Mouse (Mus musculus) activated CD4-positive, CD25-positive, alpha-beta regulatory T cell, adult 4 months (primary cell): ENCODE measurements around the gene Ppt2. TPM values are rescaled to one million over a fixed set of nuclear protein-coding genes. Genes with fewer than 3 reads are reported as not detected.

Experiments
- ATAC-seq: one replicate; pipeline ENCODE4 v1.8.0; 2017
- polyA plus RNA-seq, 2 experiments: library from polyadenylated mRNA; unstranded; fragments of 100-300 nt; shearing (Covaris generic); gene quantifications; one replicate each; pipeline ENCODE4 v1.2.1; 2017

The Ppt2 gene
- polyA plus RNA-seq, 2 experiments from 2014 or later: 13.3 to 16.8 TPM

DNA sequence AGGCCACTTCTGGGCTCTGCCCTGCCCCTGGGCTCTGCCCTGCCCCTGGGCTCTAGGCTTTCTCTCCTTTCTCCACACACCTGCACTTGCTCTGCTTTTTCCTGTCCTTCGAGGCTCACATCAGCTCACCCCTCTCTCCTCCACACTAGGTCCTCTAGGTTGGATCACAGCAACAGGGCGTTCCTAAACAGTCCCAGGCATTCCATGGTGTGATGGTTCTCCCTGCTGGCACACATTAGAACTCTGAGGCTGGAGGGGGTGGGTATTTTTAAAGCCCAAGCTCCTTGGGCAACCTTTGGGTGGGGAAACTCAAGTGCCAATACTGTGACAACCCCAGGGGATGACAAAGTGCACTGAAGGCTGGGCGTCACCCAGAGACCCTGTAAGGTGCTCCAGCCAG, 9.1 kb upstream of the Ppt2 start:
- no peak for ATAC-seq

DNA sequence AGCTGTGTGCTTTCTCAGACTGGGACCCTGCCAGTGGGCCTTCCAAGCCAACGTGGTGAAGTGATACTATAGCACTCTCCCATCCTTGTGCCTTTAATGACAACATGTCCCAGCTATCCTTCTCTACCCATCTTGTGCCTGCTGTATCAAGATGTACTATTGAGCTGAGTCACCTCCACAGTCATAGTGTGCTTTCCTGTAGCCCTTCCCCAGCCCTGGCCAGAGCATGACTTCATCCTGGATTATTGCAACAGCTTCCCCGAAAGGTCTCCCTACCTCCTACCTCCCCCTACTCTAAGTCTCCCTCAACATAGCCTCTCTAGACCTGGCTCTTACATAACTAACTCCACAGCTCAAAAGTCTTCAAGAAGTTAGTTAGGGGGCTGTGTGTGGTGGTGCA, 7.4 kb upstream of the Ppt2 start:
- no peak for ATAC-seq

DNA sequence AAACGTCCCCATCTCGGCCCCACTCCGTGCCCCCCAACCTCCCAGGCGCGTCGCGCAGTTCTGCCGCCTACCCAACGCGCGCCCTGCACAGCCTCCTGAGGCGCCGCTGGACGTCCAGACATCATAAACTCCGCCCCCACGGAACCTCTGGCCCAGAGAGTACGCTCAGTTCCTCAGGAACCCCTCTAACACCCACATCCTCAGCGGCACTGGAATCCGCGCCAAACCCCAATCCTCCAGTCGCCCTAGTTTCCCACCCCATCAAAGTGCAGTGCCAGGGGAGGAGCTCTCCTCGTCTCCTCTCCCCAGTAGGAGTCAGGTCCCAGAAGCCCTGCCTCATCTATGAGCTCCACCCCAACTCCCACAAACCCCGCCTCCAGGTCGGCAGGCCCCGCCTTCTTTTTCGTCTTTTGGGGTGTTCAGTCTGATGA, 4.0 kb upstream of the Ppt2 start:
- peak; percentile 44 for ATAC-seq

DNA sequence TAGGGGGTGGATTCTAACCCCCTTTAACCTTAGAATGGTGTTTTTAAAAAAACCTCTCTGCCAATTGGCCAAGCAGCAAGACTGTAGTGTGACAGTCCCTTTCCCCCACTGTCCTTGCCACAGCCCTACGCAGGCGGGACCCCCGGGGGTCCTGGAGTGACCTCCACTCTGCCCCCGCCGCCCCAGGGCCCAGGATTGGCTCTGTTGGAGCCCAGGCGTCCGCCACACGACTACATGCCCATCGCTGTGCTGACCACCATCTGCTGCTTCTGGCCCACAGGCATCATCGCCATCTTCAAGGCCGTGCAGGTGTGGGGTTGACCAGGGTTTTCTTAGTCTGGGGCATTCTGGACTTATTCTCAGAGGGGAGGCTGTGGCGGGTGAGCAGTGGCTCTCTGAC, 3.3 kb upstream of the Ppt2 start:
- no peak for ATAC-seq

DNA sequence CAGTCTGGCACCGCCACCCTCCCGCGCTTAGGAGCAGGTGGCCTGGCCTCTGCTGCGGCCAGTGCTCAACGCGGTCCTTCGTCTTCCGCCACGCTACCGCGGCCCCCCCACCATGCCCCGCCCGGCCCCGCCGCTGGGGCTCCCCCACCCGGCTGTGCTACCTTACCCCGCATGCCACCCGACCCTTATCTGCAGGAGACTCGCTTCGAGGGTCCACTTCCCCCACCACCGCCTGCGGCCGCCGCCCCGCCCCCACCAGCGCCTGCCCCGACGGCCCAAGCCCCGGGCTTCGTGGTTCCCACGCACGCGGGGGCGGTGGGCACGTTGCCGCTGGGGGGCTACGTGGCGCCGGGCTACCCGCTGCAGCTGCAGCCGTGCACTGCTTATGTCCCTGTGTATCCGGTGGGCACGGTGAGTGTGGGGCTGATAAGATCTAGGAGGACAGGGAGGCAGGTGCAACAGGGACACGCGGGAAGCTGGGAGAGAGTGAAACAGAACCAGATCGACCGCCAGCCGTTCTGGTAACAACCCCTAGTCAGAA, 2.5 kb upstream of the Ppt2 start:
- no peak for ATAC-seq

DNA sequence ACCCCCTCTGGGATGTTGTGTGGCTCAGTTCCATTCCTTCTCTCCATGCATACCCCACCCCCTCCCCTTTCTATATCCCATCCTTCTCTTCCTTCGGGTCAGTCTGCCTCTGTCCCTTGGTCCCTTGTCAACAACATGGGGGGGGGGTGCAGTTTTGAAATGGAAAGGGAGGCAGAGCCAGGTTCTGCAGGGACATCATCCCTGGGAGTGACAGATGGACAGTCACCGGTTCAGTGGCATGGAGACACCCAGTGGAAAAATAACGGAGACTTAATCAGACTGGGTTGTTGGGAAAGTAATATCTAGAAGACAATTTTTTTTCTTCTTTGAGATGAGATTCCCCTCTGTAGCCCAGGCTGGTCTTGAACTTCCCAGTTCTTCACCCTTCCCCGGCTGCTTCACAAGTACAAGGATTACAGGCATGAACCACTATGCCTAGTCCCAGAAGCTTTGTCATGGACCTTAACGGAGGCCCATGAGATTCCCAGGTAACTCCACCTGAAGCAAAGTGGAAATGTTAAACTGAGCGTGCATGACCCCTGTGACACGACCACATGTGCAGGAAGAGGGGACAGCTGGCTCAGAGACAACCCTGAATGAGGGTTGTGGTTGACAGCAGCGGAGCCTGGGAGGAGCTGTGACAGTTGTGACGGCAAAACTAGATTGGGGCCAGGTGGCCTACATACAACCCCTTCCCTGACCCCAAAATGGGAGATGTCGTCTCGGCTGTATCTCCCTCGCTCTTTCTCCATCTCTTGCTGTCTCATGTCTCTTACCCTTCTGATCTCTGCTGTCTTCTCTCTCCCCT, 1.7 kb upstream of the Ppt2 start:
- peak; percentile 45 for ATAC-seq

DNA sequence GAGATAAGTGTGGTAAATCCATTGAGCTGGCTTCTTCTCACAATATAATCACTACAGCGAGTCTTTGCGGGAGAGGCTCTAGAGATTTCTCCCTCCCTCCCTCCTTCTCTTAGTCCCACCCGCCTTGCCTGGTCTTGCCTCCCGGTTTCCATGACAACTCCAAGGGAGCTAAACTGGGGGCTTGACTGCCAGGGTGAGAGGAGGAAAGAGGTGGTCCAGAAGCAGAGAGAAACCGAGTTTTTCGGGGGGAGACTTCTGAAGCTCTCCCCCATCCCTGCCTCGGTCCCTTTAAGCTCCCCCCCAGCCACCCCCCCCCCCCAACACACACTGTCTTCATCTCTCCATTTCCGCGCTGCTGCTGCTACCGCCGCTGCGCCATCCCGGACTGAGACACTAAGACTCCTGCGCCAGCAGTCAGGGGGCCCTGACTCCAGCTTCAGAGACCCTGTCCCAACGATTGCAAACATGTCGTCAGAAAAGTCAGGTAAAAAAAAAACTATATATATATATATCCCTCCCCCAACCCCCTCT, 976 bp upstream of the Ppt2 start, which contains the start of gene Prrt1:
Gene Prrt1 (plus strand): TSS at position 313 of the 531 bp plus-strand sequence.
- no peak for ATAC-seq

DNA sequence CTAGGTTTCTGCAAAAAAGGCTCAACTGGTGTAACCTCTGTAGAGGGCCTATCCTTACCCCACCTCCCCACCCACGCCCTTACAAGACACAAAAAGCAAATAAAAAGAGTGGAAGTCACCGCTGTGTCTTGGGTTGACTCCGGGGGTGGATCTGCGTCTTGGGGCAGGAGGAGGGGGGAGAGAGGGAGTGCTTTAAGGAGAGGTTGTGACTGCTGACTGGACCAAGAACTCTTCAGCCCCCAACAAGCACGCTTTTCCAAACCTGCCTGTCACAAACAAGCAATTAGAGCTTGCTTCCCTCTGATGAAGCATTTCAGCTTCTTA, 296 bp upstream of the Ppt2 start:
- no peak for ATAC-seq

DNA sequence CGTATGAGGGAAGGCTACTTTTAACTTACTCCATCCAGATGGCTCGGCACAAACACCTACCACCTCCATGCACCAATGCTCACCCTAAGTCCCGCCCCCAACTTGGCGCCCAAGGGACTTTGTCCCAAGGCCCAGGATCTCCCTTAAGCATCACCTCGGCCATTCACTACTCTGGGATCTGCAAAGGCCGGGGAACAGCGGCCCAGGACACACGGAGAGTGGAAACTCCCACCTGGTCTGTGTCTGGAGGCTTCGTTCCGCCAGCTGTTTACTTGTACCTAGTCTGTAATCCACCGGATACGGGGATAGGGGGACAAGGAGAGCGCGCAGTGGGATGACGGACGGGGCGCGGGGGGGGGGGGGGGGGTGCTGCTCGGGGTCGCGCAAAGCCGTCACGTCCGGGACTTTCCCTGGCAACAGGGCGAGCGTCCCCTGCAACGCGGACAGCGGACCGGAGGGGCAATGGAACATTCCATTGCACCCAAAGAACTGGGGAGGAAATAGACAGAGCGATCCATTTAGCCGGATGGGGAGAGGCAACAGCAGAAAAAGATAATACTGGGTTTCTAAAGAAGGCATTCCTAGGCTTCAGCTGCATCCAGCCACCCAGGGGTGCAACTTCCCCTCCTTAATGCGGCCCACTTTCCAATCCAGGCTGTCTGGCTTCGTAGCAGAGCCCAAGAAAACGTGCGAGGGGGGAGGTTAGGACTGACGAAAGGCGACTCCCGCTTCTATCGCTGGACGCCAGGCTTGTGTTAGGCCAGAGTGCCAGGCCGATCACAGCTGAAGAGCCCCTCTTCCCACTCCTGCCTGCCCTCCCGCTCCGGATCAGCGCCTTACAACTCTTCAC, 992 bp downstream of the Ppt2 start:
- ATAC-seq: peak; percentile 66

DNA sequence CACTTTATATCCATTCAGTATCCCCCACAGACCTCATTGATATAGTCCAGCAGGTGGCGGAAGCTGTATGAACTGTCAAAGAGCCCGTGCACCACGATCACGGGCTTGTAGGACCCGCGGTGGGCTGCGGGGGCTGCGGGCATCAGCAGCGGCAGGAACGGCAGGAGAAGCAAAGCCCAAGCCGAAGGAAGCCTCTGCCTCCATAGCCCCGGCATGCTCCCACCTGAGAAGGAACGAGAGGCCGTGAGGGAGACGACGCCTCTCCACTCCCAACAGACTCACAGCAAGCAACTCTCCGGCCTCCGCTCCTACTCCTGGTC, 1.6 kb downstream of the Ppt2 start:
- ATAC-seq: no peak

DNA sequence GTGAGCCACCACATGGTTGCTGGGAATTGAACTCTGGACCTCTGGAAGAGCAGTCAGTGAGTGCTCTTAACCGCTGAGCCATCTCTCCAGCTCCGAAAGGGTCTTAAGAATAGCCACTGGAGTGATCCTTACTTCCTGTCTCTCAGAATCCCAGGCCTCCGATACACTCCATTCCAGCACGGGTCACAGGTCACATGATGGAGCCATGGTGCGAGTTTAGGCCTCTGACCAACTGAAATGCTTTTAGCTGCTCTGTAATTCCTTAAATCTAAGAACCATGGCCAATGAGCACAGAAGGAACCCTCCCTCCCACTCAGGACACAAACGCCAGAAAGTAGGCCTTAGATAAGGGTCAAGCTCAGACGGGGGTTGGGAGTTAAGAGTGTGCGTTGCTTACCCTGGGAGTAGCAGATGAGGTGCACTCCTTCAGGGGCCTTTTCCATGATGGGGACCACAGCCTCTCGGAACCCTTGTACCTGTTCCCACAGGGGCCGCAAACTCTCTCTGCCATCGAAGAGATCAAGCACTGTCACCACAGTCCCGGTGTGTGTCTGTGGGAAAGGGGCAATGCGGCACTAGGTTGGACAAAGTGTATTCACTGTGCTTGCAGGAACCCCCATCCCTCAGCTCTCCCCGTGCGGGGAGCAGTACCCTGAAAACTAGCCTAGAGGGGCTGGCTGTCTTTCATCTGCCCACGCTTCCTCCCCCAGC, 2.1 kb downstream of the Ppt2 start:
- no peak for ATAC-seq

DNA sequence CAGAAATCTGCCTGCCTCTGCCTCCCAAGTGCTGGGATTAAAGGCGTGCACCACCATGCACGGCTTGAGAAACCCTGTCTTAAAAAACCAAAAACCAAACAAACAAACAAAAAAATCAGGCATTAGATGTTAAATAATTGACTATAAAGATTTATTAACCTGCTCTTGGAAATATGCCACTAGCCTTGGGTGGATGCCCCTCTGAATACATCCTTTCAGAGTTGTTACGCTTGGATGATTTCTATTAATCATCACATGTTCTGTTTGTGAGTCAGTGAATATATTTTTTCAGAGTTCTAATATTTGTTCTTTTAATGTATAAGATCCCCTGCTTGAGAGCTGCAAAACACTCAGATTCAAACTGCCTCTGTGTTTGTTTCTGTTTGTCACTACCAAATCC, 3.3 kb downstream of the Ppt2 start:
- no peak for ATAC-seq

DNA sequence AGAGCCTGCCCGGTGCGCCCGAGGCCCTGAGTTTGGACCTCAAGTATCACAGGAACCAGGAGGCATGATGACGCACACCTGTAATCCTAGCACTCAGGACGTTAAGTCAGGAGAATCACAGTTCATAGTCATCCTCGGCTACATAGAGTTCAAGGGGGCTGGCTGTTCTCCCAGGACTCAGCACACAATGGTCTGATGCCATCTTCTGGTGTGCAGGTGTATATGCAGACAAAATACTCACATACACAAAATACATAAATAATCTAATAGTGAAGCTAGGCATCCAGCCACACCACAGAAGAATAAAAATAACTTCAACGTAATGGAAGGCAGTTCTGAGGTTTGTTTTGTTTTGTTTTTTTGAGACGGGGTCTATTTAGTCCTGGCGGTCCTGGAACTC, 5.1 kb downstream of the Ppt2 start:
- ATAC-seq: no peak

DNA sequence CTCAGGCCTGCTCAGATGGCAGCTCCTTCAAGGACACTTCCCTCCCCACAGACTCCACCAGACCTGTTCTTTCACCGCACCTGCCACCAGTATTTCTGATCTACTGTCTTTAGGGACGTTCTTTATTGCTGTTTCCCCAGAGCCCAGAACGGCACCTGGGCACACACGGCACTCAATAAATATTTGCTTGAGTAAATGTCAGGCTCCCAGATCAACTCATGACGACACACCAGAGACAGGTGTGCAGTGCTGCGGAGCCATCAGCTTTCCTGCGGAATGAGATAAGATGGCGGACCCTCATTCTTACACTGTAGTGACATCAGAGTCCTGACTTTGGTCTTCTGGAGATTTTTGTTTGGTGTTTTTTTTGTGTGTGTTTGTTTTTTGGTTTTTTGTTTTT, 7.3 kb downstream of the Ppt2 start:
- no peak for ATAC-seq

DNA sequence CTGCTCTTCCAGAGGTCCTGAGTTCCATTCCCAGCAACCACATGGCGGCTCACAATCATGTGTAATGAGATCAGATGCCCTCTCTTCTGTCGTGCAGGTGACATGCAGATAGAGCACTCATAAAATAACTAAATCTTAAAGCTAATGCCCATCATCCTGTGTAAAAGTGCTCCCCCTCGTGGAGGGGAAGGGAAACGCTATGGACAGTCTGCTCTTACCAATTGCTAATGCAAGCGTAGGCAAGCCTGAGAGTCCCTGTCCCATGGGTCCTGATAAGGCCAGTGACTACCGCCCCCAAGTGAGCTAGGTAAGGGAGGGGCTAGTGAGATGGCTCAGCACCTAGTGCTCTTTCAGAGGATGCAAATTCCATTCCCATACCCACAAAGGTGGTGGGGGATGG, 9.3 kb downstream of the Ppt2 start:
- ATAC-seq: no peak

DNA sequence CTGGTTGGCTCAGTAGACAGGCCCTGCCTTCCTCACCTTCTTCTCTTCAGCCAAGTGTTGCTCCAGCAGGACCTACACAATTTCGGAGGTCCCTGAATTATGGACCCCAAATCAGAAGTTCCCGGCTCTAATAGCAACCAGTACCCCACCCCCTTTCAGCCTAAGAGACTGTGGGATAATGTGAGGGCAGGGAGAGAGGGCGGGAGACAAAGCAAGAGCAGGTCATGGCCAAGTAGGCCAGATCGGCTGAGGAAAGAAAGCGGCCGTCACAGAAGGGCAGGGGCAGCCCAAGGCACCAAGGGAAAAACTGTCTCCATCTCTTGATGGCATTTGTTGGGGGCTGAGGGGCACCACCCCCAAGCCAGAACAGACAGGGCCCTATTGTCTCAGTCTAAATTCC, 12.4 kb downstream of the Ppt2 start, which contains the start of gene Egfl8:
Gene Egfl8 (minus strand): TSS at position 101 of the 400 bp plus-strand sequence.
- no peak for ATAC-seq

DNA sequence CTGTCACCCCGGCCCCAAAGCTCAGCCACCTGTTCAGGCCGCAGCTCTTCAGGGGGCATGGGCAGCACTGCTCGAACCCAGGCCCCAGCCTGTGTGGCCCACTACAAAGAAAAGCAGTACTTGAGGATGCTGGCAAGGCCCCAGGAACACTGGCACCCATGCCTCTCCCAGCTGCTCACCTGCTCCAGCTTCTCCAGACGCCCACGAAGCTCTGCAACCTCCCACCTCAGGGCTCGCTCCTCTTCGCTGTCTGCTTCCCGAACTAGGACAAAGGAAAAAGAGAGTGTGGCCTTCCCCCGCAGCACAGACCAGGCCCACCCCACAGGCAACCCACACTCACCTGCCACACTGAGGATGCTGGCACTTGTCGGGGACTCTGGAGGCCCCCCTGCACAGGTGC, 14.5 kb downstream of the Ppt2 start:
- ATAC-seq: no peak

DNA sequence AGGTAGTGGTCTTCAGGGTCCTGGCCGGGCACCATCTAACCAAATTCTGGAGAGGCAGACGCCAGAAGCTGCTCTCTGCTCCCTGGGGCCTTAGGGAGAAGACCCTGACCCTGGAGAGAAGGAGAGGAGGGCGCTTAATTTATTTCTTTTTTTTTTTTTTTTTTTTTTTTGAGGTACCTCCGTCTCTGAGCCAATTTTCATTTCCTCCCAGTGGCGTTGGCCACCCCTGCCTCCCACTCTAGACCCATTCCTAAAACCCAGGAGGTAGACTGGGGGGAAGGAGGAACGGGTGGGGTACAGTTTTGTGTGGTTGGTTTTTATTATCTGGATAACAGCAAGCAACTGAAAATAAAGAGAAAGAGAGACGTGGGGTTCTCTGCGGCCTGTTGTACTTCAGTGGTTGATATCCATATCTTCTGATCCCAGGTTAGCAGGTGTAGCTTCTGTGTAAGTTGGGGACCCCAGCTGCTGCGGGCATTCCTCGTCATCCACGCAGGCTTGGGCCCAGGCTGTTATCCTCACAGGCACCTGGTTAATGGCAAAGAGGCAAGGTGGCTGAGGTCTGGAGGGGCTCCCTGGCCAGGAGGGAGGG, 15.2 kb downstream of the Ppt2 start:
- ATAC-seq: no peak

DNA sequence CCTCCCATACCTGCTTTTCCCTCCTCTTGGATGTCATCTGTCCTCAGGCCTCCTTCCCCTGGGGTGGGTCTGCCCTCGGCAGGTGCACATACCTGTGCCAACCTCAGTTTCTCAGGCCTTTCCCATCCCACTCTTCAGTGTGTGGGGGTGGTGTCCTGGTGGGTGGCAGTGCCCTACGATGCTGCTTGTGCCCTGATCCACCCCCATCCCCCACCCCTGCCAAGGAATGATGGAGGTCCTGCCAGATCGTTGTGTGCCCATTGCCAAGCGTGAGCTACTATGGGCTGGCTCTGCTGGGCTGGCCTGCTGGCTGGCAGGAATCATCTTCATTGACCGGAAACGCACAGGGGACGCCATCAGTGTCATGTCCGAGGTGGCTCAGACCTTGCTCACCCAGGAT, 17.3 kb downstream of the Ppt2 start:
- no peak for ATAC-seq

DNA sequence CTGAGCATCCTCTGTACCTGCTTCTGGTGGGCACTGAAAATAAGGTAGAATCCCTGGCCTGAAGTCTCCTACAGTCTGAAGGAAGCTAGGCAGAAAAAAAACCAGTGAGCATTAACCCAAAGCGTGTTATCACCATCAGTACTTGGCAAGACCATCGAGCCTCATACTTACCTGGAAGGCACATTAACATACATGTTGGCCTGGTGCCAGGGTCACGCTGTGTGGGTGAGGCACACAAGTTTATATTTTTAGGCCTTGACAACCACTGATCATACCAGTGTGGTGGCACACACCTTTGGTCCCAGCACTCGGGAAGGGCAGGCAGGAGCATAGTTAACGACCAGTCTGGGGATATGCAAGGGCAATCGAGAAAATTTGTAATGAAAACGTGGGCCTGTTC, 20.3 kb downstream of the Ppt2 start:
- ATAC-seq: no peak

DNA sequence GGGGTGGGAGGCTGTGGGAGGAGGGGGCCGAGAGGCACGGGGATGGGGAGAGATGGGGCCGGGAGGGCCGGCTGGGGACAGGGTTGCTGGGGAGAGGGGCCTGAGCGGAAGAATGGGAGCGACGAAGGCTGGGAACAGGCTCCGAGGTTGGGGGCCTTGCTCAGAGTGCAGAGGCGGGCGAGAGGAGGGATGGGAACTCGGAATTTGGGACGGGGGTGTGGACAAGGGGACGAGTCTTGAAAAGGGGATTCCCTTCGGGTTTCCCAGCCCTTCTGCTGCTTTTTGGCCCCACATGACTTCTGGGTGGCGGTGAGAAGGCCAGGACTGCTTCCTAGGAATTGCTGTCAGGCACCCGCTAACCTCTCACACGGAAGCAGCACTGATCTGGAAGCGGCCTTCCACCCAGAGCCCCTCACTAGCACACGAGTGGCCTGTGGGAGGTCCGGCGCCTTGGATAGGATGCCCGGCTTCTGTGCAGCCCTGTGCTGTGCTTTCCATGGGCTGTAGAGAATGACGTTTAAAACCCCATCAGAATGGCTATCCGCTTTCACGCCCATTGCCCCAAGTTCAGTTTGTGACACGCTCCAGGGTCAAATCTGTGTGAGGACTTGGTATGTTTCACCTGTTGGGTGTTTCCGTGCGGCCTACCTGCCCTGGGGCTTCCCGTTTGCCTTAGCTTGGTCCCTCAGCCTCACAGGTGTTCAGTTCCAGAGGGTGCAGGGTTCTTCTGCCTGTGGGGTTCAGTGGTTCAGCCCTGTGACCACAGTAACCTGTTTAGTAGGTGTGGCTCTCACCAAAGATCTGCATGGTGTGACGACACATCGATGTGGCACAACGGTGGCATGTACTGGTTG, 21.9 kb downstream of the Ppt2 start:
- no peak for ATAC-seq

DNA sequence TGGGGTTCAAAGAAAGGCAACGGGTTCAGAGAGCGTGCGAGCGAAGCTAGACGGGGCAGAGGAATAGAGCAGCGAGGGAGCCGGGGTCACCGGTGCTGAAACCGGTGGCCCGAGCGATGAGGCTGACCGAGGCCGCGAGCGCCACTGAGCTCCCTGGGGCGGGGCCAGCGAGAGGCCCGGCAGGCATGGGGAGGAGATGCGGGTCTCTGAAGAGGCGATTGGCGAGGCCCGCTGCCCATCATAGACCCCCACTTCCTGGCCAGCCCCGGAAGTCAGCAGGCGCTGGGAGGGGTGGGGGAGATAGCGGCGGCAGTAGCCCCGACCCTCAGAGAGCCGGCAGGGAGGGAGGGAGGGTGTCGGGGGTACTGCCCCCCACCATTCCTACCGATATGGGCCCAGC, 22.7 kb downstream of the Ppt2 start:
- ATAC-seq: peak; percentile 13
